Mouse (Mus musculus) heart, postnatal 14 days (tissue): ENCODE measurements around the gene Iqschfp. TPM values are rescaled to one million over a fixed set of nuclear protein-coding genes. Genes with fewer than 3 reads are reported as not detected.

Experiments
- DNase-seq, 2 experiments: peaks; one replicate each; pipeline ENCODE4 v3.0.0; 2021 to 2022
- intact Hi-C: fragments of 180-260 bp; cut with DNase I; formaldehyde crosslinking; loops from one replicate; pipeline ENCODE4 v1.15.1; 2025
- total RNA-seq, 2 experiments: library from RNA; stranded (reverse); gene quantifications; 2 replicates each; pipeline ENCODE4 v1.2.3; 2021

The Iqschfp gene
- total RNA-seq, 2 experiments from 2014 or later = not detected

GRCm38 (mm10) chr3:68582103-68582740 lies 690.2 kb downstream of the Iqschfp start:
- intact Hi-C loops = loop anchor here (5.0 kb wide), 1 partner anchor 35 kb away; no protein-coding TSS in a partner anchor
- DNase-seq = no peak

- intact Hi-C loops = loop anchor here (5.0 kb wide), 1 partner anchor 34 kb away; no protein-coding TSS in a partner anchor
- peak; percentile 36 to 37 for DNase-seq
Observed at GRCm38 (mm10) chr3:68583031-68583693, 691.1 kb downstream of the Iqschfp start.

GRCm38 (mm10) chr3:68583771-68584511 lies 691.9 kb downstream of the Iqschfp start:
- DNase-seq = peak; percentile 61 to 72
- intact Hi-C loops = loop anchor here (5.0 kb wide), 1 partner anchor 33 kb away; no protein-coding TSS in a partner anchor

GRCm38 (mm10) chr3:68585213-68585612 lies 693.2 kb downstream of the Iqschfp start:
- intact Hi-C loops = no loop called here
- no peak for DNase-seq

GRCm38 (mm10) chr3:68586646-68587064 lies 694.6 kb downstream of the Iqschfp start:
- intact Hi-C loops = no loop called here
- DNase-seq = peak in 1 of 2 experiments; percentile 37

- no peak for DNase-seq
- intact Hi-C loops = no loop called here
Observed at GRCm38 (mm10) chr3:68587567-68588245, 695.7 kb downstream of the Iqschfp start.

GRCm38 (mm10) chr3:68589220-68589840 lies 697.3 kb downstream of the Iqschfp start:
- intact Hi-C loops = no loop called here
- DNase-seq = no peak

GRCm38 (mm10) chr3:68590436-68590835 lies 698.4 kb downstream of the Iqschfp start:
- intact Hi-C loops = no loop called here
- DNase-seq = no peak

GRCm38 (mm10) chr3:68592575-68592974 lies 700.5 kb downstream of the Iqschfp start:
- intact Hi-C loops = no loop called here
- no peak for DNase-seq

- DNase-seq = no peak
- intact Hi-C loops = no loop called here
Observed at GRCm38 (mm10) chr3:68593073-68593867, 701.2 kb downstream of the Iqschfp start.

GRCm38 (mm10) chr3:68595316-68595925 lies 703.4 kb downstream of the Iqschfp start:
- DNase-seq = no peak

GRCm38 (mm10) chr3:68596938-68597337 lies 704.9 kb downstream of the Iqschfp start:
- intact Hi-C loops = no loop called here
- no peak for DNase-seq

More at GRCm38 (mm10) chr3:68595316-68595925, 703.4 kb downstream of the Iqschfp start:
- intact Hi-C loops = no loop called here

- peak in 1 of 2 experiments; percentile 55 for DNase-seq
- intact Hi-C loops = no loop called here
Observed at GRCm38 (mm10) chr3:68602891-68603290, 710.9 kb downstream of the Iqschfp start.

- intact Hi-C loops = no loop called here
- DNase-seq = no peak
Observed at GRCm38 (mm10) chr3:68604467-68604866, 712.4 kb downstream of the Iqschfp start.

- intact Hi-C loops = loop anchor here (5.0 kb wide), 1 partner anchor 43 kb away; no protein-coding TSS in a partner anchor
Observed at GRCm38 (mm10) chr3:68604962-68605361, 712.9 kb downstream of the Iqschfp start.

GRCm38 (mm10) chr3:68605942-68606603 lies 714.0 kb downstream of the Iqschfp start:
- DNase-seq = no peak
- intact Hi-C loops = loop anchor here (5.0 kb wide), 1 partner anchor 44 kb away; no protein-coding TSS in a partner anchor

More at GRCm38 (mm10) chr3:68604962-68605361, 712.9 kb downstream of the Iqschfp start:
- no peak for DNase-seq

- intact Hi-C loops = loop anchor here (5.0 kb wide), 1 partner anchor 44 kb away; no protein-coding TSS in a partner anchor
Observed at GRCm38 (mm10) chr3:68606730-68607129, 714.7 kb downstream of the Iqschfp start.

GRCm38 (mm10) chr3:68607336-68607735 lies 715.3 kb downstream of the Iqschfp start:
- no peak for DNase-seq
- intact Hi-C loops = loop anchor here (5.0 kb wide), 1 partner anchor 45 kb away; no protein-coding TSS in a partner anchor

More at GRCm38 (mm10) chr3:68606730-68607129, 714.7 kb downstream of the Iqschfp start:
- DNase-seq = no peak
